Mouse (Mus musculus): ENCODE results near the gene Chrna9.

Gene Chrna9

DNA sequence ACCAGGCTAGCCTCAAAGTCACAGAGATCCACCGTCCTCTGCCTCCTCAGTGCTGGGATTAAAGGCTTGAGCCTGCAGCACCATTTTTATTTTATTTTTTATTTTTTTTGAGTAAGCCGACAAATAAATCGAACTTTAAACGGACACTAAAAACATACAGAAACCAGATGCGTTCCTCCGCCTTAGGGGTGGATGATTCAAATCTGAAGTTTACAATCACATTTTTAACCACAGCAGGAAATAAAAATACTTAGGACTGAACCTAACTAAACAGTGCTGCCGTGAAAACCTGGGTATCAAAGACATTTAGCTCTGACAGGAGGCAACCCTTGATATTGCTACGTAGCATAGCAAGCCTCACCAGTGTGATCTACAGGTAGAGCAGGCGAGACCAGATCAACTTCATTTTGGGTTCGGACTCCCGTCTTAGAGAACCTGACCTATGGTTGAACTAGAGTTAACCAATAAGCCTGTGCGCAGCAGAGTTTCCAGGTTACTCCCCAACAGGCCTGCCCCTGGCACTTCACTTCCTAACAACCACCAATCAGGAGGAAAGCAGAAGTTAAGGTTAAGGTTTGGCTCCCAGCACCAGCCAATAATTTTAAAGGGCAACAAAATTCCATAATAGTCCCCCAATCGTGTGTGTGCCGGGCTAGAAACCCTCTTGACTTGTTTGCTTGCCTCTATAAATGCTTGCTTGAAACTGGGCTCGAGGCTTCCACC, 73.7 kb downstream of the Chrna9 start:
- TF ChIP-seq GATA4 (IDR thresholded peaks at IDR 0.05; ENCODE audit: insufficient replicate concordance, low read length), result no peak

DNA sequence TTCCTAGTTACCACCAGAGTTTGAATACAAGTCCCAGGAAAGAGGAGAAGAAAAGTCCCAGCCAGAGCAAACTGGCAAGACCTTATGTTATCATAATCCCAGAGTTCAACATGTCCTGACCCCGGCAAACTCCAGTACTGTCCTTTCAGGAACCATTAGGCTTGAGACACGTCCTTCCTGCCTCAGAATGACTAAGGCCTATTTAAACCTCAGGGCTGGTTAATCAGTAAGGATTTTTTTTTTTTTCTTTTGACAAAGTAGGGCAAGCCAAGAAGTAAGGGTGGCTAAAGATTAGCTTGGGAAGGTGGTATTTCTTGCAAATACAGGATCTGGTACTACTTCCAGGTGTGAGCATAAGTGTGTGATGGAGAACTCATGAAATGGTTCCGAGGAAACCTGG, 79.3 kb downstream of the Chrna9 start:
- TF ChIP-seq GATA4 (IDR thresholded peaks at IDR 0.05; ENCODE audit: insufficient replicate concordance, low read length), result no peak

DNA sequence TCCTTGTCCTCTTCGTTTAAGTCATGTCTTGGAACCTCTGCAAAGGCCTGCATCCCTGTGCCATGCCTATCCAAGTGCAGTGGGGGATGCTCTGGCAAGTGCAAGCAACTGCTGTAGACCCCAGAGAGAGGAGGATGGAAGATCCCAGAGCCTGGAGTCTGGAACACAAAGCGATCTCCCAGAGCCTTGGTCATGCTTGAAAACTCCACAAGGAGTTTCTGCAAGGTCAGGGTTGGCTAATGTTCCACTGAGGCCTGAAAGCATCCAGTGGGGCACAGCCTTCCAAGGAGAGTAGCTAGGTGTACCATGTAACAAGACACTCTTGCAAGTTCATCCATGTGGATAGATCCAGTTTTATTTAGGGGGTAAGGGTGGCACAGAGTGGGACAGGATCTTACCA, 79.7 kb downstream of the Chrna9 start:
- TF ChIP-seq GATA4 (IDR thresholded peaks at IDR 0.05; ENCODE audit: insufficient replicate concordance, low read length), result no peak

DNA sequence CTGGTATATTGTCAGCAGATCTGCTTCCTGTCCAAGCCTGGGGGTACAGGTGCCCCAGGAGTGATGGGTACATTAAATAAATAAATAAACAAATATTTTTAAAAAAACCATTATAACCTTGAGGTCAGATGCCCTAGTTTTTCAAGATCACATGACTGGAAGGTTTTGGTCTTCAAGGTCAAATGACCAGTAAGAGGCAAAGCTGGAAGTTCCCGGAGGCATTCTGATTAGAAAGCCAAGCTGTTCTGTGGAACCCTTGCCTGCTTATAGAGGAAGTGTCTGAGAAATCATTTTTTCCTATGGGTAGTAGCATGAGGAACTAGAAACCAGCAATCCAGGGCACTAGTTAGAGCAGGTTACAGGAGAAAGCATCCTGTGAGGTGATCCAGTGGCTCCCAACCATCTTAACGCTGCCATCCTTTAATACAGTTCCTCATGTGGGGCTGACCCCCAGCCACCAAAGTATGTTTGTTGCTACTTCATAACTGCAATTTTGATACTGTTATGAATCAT, 80.8 kb downstream of the Chrna9 start:
- no peak for TF ChIP-seq GATA4 (IDR thresholded peaks at IDR 0.05; ENCODE audit: insufficient replicate concordance, low read length)

DNA sequence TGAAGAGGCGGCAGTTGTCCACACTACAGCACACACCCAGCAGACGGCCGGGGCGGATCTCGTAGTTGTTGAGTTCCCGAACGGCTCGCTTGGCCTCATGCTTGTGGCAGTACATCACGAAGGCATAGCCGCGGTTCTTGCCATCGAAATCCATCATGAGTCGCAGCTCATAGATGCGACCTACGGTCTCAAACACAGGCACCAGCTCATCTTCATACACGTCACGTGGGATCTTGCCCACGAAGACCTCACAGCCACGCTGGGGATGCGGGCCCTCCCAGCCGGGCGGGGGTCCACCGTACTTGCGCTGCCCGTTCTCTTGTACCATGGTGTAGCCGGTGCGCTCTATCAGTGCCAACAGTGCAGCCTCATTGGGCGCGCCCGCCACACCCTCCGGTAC, 92.1 kb downstream of the Chrna9 start:
- TF ChIP-seq GATA4 (IDR thresholded peaks at IDR 0.05; ENCODE audit: insufficient replicate concordance, low read length), result no peak

All from liver, adult (tissue).